Mouse (Mus musculus): ENCODE data around the gene St6galnac3.

Gene St6galnac3

DNA sequence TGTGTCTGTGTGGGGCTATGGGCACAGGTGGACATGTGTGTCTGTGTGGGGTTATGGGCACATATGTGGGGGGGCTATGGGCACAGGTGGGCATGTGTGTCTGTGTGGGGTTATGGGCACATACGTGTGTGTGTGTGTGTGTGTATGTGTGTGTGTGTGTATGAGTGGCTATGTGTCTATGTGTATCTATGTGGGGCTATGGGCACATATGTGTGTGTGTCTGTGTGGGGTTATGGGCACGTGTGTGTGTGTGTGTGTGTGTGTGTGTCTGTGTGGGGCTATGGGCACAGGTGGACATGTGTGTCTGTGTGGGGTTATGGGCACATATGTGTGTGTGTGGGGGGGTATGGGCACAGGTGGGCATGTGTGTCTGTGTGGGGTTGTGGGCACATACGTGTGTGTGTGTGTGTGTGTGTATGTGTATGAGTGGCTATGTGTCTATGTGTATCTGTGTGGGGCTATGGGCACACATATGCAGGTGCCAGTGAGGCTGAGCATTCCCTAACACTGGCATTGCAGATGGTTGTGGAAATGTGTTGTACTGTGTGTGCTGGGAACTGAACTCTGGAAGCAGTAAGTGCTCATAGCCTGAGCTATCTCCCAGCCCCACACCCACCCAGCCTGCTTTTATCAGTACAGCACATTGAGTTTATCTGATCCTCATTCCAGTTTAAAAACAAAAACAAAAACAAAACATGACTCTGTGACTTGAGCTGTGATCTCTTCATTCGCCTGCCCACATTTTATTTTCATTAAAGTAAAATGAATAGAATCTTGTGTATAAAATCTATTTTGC lies 8.6 kb upstream of the St6galnac3 start:
- DNase-seq (ENCODE audit: low spot score in 2 of 2): no peak

GRCm38 (mm10) chr3:153732749-153733148 lies 7.8 kb upstream of the St6galnac3 start:
- DNase-seq (ENCODE audit: low spot score in 2 of 2): no peak

DNA sequence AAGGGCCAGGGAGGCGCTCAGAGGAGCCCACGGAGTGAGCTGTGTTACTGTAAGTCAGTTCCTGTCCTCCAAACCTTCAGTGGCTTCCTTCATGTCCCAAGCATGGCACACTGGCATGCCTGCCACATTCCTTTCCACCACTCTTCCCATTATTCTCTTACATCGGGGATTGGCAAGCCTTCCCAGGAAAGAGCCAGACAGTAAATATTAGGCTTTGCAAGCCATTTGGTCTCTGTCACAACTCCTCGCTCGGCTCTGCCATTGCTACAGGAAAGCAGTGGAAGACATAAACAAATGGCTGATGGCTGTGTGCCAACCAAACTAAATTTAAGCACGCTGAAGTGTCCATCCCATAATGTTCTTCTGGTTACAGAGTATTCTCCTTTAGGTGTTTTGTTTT lies 7.1 kb upstream of the St6galnac3 start:
- DNase-seq (ENCODE audit: low spot score in 2 of 2): no peak

DNA sequence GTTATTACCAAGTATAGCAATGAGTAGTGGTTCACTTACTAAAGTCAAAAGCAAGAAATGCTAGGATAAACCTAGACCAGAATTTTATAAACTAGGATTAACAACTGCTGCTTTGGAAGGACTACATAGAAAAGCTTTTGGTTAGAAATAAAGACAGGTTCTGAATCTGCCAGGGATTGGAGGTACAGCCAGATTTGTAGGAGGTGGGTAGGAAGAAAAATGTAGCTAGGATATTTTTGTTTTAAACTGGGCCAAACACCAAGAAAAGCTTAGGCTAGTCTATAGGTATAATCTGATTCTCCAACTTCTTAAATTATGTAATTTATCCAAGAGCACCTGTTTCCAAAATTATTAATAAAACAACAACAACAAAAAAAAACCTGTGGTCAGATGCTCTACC lies 3.6 kb upstream of the St6galnac3 start:
- DNase-seq (ENCODE audit: low spot score in 2 of 2): no peak

GRCm38 (mm10) chr3:153723467-153724079 lies 1.4 kb downstream of the St6galnac3 start:
- no peak for DNase-seq (ENCODE audit: low spot score in 2 of 2)

GRCm38 (mm10) chr3:153721525-153721924 lies 3.4 kb downstream of the St6galnac3 start:
- no peak for DNase-seq (ENCODE audit: low spot score in 2 of 2)

- no peak for DNase-seq (ENCODE audit: low spot score in 2 of 2)
Measured at GRCm38 (mm10) chr3:153720922-153721321, 4.1 kb downstream of the St6galnac3 start.

DNA sequence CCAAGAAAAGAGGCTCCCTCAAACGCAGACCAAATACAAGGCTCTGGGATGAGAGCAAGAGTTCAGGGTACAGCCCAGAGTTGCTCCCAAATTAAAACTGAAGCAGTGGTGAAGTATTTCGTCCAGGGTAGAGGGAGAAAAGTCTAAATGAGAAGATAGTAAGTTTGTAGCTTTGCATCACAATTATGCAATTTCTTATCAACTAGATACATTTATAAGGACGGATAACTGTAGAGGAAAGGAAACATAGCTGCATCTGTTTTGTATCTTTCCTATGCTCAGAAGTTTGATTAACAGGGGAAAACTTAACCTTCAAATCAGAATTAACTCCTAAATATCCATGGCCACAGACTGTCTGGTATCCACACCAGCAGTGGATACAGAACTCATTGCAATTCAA lies 4.7 kb downstream of the St6galnac3 start:
- no peak for DNase-seq (ENCODE audit: low spot score in 2 of 2)

- DNase-seq (ENCODE audit: low spot score in 2 of 2): no peak
Measured at GRCm38 (mm10) chr3:153719256-153719970, 5.6 kb downstream of the St6galnac3 start.

- no peak for DNase-seq (ENCODE audit: low spot score in 2 of 2)
Measured at GRCm38 (mm10) chr3:153718724-153719123, 6.2 kb downstream of the St6galnac3 start.

GRCm38 (mm10) chr3:153717742-153718141 lies 7.2 kb downstream of the St6galnac3 start:
- DNase-seq (ENCODE audit: low spot score in 2 of 2): no peak

GRCm38 (mm10) chr3:153715646-153716045 lies 9.3 kb downstream of the St6galnac3 start:
- DNase-seq (ENCODE audit: low spot score in 2 of 2): no peak

- no peak for DNase-seq (ENCODE audit: low spot score in 2 of 2)
Measured at GRCm38 (mm10) chr3:153710545-153710944, 14.4 kb downstream of the St6galnac3 start.

DNA sequence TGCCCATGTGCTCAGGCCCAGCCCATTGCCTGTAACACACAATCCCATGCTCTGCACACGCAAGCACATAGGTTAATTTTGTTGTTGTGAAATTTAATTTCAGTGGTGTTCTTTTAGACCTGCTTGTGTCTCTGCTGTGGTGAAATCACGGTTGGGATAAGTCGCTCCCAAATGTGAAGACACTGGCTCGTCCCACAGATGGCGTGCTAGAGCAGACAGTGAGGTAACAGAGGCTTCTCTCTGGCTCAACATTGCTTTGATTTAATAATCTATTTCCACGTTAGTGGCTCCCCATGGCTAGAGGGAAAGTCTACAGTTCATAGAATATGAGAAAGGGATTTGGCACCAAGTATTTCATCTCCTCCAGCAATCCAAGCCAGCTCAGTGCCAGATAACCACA lies 17.3 kb downstream of the St6galnac3 start:
- no peak for DNase-seq (ENCODE audit: low spot score in 2 of 2)

DNA sequence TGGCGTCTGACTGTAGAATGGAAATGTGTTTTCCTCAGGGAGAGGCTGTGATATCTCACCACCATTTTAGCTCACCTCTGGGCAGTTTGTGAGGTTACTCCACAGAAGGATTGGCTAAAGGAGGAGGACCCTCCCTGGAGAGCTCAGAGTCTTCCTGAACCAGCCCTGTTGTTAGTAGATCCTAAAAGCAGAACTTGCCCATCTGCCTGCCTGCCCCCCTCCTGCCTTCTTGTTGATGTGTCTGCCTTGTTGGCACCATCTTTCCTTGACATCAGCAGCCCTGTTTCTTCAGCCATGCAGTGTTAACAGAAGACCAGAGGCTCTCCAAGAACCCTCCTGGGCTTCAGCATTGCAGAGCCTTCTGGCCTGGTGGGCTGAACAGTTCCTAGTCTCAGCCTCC lies 18.1 kb downstream of the St6galnac3 start:
- DNase-seq (ENCODE audit: low spot score in 2 of 2): no peak

- no peak for DNase-seq (ENCODE audit: low spot score in 2 of 2)
Measured at GRCm38 (mm10) chr3:153701752-153702740, 22.9 kb downstream of the St6galnac3 start.

DNA sequence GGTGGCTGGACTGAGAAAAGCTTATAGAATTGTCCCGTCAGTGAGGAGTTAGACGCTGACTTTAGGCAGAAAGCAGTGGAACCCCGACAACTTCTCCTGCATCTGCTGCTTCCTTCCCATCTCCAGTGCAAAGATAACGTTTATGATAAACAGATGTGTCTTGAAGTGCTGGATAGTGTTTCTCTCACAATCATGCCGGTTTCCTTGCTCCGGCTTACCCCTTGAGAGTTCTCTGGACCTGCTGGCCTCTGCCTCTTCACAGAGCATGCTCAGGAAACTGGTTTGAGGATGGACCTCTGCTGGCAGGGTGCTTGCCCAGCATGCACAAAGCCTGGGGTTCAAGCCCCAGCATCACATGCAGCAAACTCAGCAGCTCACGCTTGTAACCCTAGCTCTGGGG lies 23.8 kb downstream of the St6galnac3 start:
- DNase-seq (ENCODE audit: low spot score in 2 of 2): no peak

- no peak for DNase-seq (ENCODE audit: low spot score in 2 of 2)
Measured at GRCm38 (mm10) chr3:153699086-153699485, 25.9 kb downstream of the St6galnac3 start.

- DNase-seq (ENCODE audit: low spot score in 2 of 2): no peak
Measured at GRCm38 (mm10) chr3:153692978-153693377, 32.0 kb downstream of the St6galnac3 start.

DNA sequence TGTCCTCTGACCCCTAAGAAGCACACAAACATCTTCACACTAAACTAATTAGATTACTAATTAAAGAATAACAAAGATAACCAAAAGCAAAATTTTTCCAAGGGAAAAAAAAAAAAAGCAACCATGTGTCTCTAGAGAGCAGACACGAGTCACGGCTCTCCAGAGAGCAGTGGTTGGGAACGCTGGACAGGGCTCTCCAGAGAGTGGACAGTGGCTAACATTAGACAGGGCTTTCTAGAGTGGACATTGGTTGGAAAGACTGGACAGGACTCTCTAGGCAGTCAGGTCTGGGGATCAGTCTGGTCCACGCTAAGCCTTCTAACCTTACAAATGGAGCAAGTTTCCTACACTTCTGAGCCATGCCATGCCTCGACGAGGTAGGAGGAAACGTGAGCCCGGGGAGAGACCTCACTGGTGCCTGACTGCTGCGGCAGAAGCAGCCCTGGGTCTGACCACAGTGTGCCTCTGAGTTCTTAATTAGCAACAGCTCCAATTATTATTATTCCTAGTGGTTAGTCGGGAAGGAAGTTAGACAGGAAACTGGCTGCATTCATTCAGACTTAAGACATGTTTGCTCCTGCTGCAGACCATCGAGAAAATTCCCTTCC lies 32.7 kb downstream of the St6galnac3 start:
- no peak for DNase-seq (ENCODE audit: low spot score in 2 of 2)

DNA sequence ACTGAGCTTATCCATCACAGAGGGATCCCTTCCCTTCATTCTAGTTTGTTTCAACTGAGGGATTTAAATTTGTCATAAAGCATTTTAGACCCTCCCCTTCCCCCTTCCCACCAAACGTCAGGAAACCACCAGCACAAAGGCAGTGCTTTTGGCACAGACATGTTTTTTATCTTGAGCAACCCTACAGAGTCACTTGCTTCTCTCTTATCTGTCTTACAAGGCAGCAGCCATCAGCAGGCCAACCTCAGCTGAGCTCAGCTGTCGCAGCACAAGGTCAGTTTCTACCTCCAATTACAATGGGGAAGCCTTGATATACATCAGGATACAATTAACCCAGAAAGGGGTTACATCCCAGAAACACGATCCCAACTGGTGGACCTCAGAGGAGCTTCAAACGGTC lies 33.4 kb downstream of the St6galnac3 start:
- no peak for DNase-seq (ENCODE audit: low spot score in 2 of 2)

Data from thymus, postnatal 10 days (tissue).